Comparison of ENCODE assay signal across 26 mouse cellular contexts in the genomic region with DNA sequence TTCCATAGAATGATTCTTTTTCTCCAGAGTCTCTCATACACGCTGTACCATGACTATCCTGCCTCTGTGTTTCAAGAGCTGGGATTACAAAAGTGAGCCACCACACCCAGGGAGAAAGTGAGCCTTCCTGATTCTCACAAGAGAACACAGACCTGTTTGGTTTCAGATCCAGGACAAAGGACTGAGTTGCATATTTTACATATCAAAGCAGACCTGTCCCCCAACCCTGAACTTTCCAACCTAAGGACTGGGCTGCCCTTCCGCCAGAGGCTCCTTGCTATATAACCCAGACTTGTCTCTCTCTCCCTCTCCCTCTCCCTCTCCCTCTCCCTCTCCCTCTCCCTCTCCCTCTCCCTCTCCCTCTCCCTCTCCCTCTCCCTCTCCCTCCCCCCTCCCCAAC.
"Had no signal": no experiment of that assay in that cellular context is flagged by ENCODE, and none has a peak within 500 bp of the region (broad histone marks: within the 10 kb centered on the region; RNA-seq: fewer than 3 reads in every experiment).

No protein-coding gene starts in this region.

- H3K4me3 ChIP-seq: heart, embryonic 10.5 days; heart, embryonic 12.5 days; hindbrain, embryonic 13.5 days; hindbrain, embryonic 15.5 days; kidney, embryonic 15.5 days; limb, embryonic 10.5 days; limb, embryonic 12.5 days; liver, embryonic 13.5 days; liver, embryonic 15.5 days had no signal

- H3K27ac ChIP-seq: heart, embryonic 10.5 days; hindbrain, embryonic 13.5 days; hindbrain, embryonic 15.5 days; hindbrain, postnatal 0 days; kidney, embryonic 15.5 days; kidney, postnatal 0 days; limb, embryonic 10.5 days; limb, embryonic 12.5 days; liver, embryonic 13.5 days; liver, embryonic 15.5 days had no signal

- ATAC-seq: hindbrain, postnatal 0 days; intestine, embryonic 16.5 days had no signal

- H3K4me1 ChIP-seq: heart, embryonic 10.5 days; heart, embryonic 12.5 days; hindbrain, embryonic 13.5 days; hindbrain, embryonic 15.5 days; kidney, embryonic 15.5 days; limb, embryonic 10.5 days; limb, embryonic 12.5 days; liver, embryonic 13.5 days; liver, embryonic 15.5 days had no signal

- H3K9me3 ChIP-seq: heart, embryonic 10.5 days; heart, embryonic 12.5 days; hindbrain, embryonic 13.5 days; hindbrain, embryonic 15.5 days; kidney, embryonic 15.5 days; limb, embryonic 10.5 days; limb, embryonic 12.5 days; liver, embryonic 13.5 days; liver, embryonic 15.5 days had no signal

- H3K9ac ChIP-seq: heart, embryonic 12.5 days; hindbrain, embryonic 13.5 days; hindbrain, embryonic 15.5 days; kidney, embryonic 15.5 days; limb, embryonic 12.5 days; liver, embryonic 13.5 days; liver, embryonic 15.5 days had no signal

- DNase-seq: gastrocnemius, postnatal 14 days; gastrocnemius, postnatal 36 days; heart, adult 18-20 months; heart, postnatal 10 days; heart, postnatal 36 days; kidney, adult 11 months; kidney, adult 2 months; kidney, adult 9 months; kidney, postnatal 14 days; kidney, postnatal 36 days; layer of hippocampus, adult 9-11 months; layer of hippocampus, postnatal 36 days; liver; liver, embryonic 13.5 days had no signal

- H3K36me3 ChIP-seq: heart, embryonic 10.5 days; heart, embryonic 12.5 days; hindbrain, embryonic 13.5 days; hindbrain, embryonic 15.5 days; kidney, embryonic 15.5 days; limb, embryonic 10.5 days; limb, embryonic 12.5 days; liver, embryonic 13.5 days; liver, embryonic 15.5 days had no signal

- H3K27me3 ChIP-seq: heart, embryonic 12.5 days; hindbrain, embryonic 13.5 days; hindbrain, embryonic 15.5 days; kidney, embryonic 15.5 days; limb, embryonic 12.5 days; liver, embryonic 13.5 days; liver, embryonic 15.5 days had no signal

- H3K4me2 ChIP-seq: heart, embryonic 12.5 days; hindbrain, embryonic 13.5 days; hindbrain, embryonic 15.5 days; kidney, embryonic 15.5 days; limb, embryonic 12.5 days; liver, embryonic 11.5 days; liver, embryonic 13.5 days; liver, embryonic 15.5 days had no signal
